Mouse (Mus musculus): ENCODE measurements at regions not wholly inside any gene's neighbourhood (a gene's known extent, or its start where the extent isn't known, plus 50 kb on each side); places are given as distances from the start of the nearest gene placed in this dataset.

DNA sequence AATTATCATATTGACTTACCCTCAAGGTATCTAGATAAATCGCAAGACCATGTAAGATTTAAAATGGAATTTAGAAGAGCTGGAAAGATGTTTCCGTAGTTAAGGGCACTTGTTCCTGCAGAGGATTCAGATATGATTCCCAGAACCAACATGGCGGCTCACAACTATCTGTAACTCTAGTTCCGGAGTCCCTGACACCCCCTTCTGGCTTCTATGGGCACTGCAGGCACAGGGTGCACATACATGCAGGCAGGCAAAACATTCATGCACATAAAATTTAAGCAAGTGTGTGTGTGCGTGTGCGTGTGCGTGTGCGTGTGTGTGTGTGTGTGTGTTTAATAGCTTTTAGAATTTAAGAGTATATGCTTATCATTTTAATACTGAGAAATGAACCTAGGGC, 230.8 kb upstream of the Igfbp3 start:
- TF ChIP-seq CTCF (IDR thresholded peaks at IDR 0.05; ENCODE audit: extremely low read depth, insufficient read depth, low read length) (no peak), POLR2A (IDR thresholded peaks at IDR 0.05; ENCODE audit: extremely low read depth, insufficient read depth, low read length) (no peak)

Data from cortical plate, adult 2 months (tissue).